Mouse (Mus musculus): Measurements from ENCODE around the gene Il31ra.

- TF ChIP-seq CTCF (IDR thresholded peaks at IDR 0.05; ENCODE audit: low read depth, low read length) = no peak
- TF ChIP-seq POLR2A (IDR thresholded peaks at IDR 0.05; ENCODE audit: borderline replicate concordance, low read depth, low read length) = no peak
Observed at GRCm38 (mm10) chr13:112553304-112553703, 40.9 kb downstream of the Il31ra start.

Measured in bone marrow macrophage, adult 2 months (primary cell).